Mouse (Mus musculus): ENCODE measurements around the gene Tmem248.

DNA sequence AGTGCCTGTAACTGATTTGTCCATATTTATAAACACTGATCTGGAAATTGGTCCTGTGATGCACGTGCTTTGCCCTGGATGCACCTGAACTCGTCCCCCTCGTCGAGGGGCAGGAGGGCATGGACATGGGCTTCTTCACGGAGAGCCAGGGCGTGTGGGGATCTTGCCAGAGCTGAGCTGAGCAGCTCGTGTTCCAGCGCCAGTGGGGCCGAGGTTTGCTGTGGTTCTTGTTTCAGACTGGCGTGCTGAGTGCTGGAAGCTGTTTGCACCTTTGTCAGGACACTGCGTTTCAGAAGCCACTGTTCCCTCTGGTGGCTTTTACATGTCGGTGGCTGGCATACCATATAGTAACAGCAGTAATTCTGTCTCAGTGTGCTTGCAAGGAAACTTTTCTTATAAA is 24.5 kb downstream of the Tmem248 start:
- no peak for TF ChIP-seq CTCF (IDR thresholded peaks at IDR 0.05; ENCODE audit: control insufficient read depth, insufficient read depth, low read length)
- TF ChIP-seq POLR2A (IDR thresholded peaks at IDR 0.05; ENCODE audit: borderline replicate concordance, control insufficient read depth, low read depth, low read length) = no peak

Measured in bone marrow, adult 2 months (tissue).